Mouse (Mus musculus) liver, embryonic 15.5 days (tissue): Measurements from ENCODE around the gene Nlgn2. TPM values are rescaled to one million over a fixed set of nuclear protein-coding genes. Genes with fewer than 3 reads are reported as not detected.
A peak's percentile ranks its signal among the peaks of the same experiment; 100 is the strongest.

ENCODE experiments used
- ATAC-seq: fragments of 200-750 bp; cut with Nextera tagmentation; 2 replicates; pipeline ENCODE4 v1.8.0; 2017; ENCODE audit warnings: moderate number of reproducible peaks, mild to moderate bottlenecking, moderate library complexity; ENCODE audit not compliant: insufficient read depth
- H3K27ac ChIP-seq: fragments of 300-500 bp; sonication (generic); replicated peaks from 2 replicates; pipeline ENCODE4 v1.5.1; 2015; ENCODE audit warnings: mild to moderate bottlenecking, inconsistent platforms
- H3K27me3 ChIP-seq: fragments of 300-500 bp; sonication (generic); 2 replicates; pipeline ENCODE4 v1.6.1; 2015; ENCODE audit warnings: mild to moderate bottlenecking, inconsistent platforms
- H3K36me3 ChIP-seq: fragments of 300-500 bp; sonication (generic); replicated peaks from 2 replicates; pipeline ENCODE4 v1.6.1; 2015; ENCODE audit warnings: moderate library complexity, mild to moderate bottlenecking, inconsistent platforms
- H3K4me1 ChIP-seq: fragments of 300-500 bp; sonication (generic); replicated peaks from 2 replicates; pipeline ENCODE4 v1.6.1; 2015; ENCODE audit warnings: inconsistent platforms
- H3K4me2 ChIP-seq: fragments of 300-500 bp; sonication (generic); 2 replicates; pipeline ENCODE4 v1.6.1; 2015; ENCODE audit warnings: moderate library complexity, mild to moderate bottlenecking, inconsistent platforms
- H3K4me3 ChIP-seq: fragments of 300-500 bp; sonication (generic); replicated peaks from 2 replicates; pipeline ENCODE4 v1.5.1; 2015; ENCODE audit warnings: mild to moderate bottlenecking, inconsistent platforms
- H3K9ac ChIP-seq: fragments of 300-500 bp; sonication (generic); 2 replicates; pipeline ENCODE4 v1.6.1; 2015; ENCODE audit warnings: moderate library complexity, mild to moderate bottlenecking, inconsistent platforms
- H3K9me3 ChIP-seq: fragments of 300-500 bp; sonication (generic); replicated peaks from 2 replicates; pipeline ENCODE4 v1.6.1; 2016; ENCODE audit warnings: inconsistent platforms
- WGBS: fragments of 180-500 bp; shearing (Covaris S2); methylation state at CpG from one replicate; pipeline ENCODE4 v1.1.7; 2015; ENCODE audit warnings: mixed read lengths; ENCODE audit not compliant: insufficient replicate concordance; 5-methylcytosine and 5-hydroxymethylcytosine counted together
- polyA plus RNA-seq: library from polyadenylated mRNA; unstranded; fragments of >200 nt; fragmentation: Nextera tagmentation; extraction: Ambion mirVana; gene quantifications from 2 replicates; pipeline ENCODE4 v1.2.1, GENCODE M21; 2015

Gene Nlgn2
- polyA plus RNA-seq, 1 experiment from 2014 or later, result 0.54 TPM

DNA sequence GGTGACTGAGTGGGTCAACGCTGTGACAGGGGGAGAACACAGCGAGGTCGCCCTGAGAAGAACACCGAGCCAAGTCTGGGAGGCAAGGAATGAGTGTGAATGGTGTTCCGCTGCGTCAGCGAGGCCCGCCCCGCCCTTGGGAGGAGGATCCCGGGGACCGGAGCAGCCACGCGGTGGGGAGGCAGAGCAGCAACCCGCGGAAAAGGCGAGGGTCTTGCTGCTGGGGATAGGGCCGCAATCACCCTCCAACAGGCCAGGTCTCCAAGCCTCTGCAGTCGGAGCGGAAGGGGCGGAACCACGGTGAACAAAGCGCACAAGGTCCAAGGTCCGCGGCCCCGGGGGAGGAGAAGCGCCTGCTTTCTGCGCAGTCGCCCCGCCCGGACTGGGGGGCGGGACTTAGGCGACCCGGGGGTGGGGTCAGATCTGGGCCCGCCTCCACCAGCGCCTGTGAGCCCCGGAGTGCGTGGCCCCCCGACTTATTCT is 8.7 kb upstream of the Nlgn2 start, which contains the start of gene Plscr3:
TSS of gene Plscr3 (plus strand) at position 179 of the 483 bp plus-strand sequence.
- Histone ChIP-seq H3K4me2 (peak within 1 kb of the TSS; percentile 94), H3K27ac (peak within 1 kb of the TSS; percentile 97), H3K9me3 (no peaks in the 10 kb centered on the region), H3K4me1 (peaks cover 76% of the 10 kb centered on the region), H3K4me3 (peak within 1 kb of the TSS; percentile 79), H3K9ac (peak within 1 kb of the TSS; percentile 86), H3K27me3 (no peaks in the 10 kb centered on the region), H3K36me3 (peaks cover 37% of the 10 kb centered on the region)
- ATAC-seq, result peak; percentile 85
- under 1% methylated on average over 38 of the region's 38 CpGs for WGBS

DNA sequence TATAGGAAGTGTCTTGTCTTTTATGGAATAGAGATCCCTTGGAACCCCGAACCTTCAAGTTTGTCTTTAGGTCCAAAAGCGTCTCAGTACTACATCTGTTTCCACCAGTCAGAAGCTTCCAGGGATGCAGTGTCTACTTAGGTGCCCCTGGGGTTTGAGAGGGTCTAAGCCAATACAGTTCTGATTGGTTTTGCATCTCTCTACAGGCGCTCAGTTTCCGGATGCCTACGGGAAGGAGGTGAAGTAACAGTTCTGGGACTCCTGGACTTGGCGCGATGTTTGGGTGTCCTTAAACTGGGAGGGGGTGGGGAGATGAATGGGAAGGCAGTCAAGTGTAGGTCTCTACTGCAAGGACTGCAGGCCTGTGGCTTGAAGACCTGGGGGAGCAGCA is 1.1 kb upstream of the Nlgn2 start:
- Histone ChIP-seq H3K4me1 (peaks cover 70% of the 10 kb centered on the region), H3K36me3 (0 out of 2 replicates have a peak, but pooled peaks cover 4% of the 10 kb centered on the region), H3K4me2 (peak overlapping the region; percentile 95), H3K9me3 (no peaks in the 10 kb centered on the region), H3K9ac (peak overlapping the region; percentile 81), H3K27ac (peak overlapping the region; percentile 92), H3K27me3 (peaks cover 42% of the 10 kb centered on the region), H3K4me3 (peak overlapping the region; percentile 78)
- 2% methylated on average over 7 of the region's 7 CpGs for WGBS
- ATAC-seq, result peak; percentile 8

DNA sequence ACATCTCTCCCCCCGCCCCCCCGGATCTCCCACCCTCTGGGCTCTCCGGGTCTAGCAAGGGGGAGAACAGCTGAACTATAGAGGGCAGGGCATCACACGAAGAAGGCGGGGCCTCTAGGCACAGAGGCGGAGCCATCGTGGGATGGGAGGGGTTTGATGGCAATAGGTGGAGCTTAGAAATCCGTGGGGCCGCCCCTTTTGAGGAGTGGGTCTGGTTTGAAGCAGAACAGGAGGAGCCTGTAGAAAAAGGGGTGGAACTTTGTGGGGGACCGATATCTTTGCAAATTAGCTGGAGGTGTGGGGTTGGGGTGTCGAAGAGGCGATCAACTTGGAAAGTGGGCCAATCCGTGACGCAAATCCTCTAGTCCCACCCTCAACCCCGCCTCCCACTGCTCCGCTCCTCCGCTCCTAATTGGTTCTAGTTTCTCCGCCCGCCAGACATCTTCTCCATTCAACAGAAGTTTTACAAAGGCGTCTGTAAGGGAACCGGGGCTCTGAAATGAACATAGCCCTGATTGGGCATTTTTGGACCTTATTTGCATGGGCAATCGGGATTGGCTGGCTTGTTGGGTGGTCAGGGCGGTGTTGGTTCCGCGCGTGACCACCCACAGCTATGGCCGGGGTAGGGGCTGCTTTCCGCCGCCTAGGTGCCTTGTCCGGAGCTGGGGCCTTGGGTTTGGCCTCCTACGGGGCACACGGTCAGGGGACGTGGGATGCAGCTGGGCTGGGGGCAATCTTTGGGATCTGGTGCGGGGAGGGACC is 549 bp upstream of the Nlgn2 start, which contains the start of gene Tmem256:
TSS of gene Tmem256 (plus strand) at position 563 of the 762 bp plus-strand sequence.
- ATAC-seq, result peak; percentile 89
- H3K36me3 ChIP-seq, result 0 out of 2 replicates have a peak, but pooled peaks cover 4% of the 10 kb centered on the region
- H3K27me3 ChIP-seq, result peaks cover 48% of the 10 kb centered on the region
- peak within 1 kb of the TSS; percentile 81 for H3K9ac ChIP-seq
- no peaks in the 10 kb centered on the region for H3K9me3 ChIP-seq
- H3K4me2 ChIP-seq, result peak within 1 kb of the TSS; percentile 95
- peak within 1 kb of the TSS; percentile 78 for H3K4me3 ChIP-seq
- peak within 1 kb of the TSS; percentile 92 for H3K27ac ChIP-seq
- peaks cover 72% of the 10 kb centered on the region for H3K4me1 ChIP-seq
- under 1% methylated on average over 34 of the region's 34 CpGs for WGBS

DNA sequence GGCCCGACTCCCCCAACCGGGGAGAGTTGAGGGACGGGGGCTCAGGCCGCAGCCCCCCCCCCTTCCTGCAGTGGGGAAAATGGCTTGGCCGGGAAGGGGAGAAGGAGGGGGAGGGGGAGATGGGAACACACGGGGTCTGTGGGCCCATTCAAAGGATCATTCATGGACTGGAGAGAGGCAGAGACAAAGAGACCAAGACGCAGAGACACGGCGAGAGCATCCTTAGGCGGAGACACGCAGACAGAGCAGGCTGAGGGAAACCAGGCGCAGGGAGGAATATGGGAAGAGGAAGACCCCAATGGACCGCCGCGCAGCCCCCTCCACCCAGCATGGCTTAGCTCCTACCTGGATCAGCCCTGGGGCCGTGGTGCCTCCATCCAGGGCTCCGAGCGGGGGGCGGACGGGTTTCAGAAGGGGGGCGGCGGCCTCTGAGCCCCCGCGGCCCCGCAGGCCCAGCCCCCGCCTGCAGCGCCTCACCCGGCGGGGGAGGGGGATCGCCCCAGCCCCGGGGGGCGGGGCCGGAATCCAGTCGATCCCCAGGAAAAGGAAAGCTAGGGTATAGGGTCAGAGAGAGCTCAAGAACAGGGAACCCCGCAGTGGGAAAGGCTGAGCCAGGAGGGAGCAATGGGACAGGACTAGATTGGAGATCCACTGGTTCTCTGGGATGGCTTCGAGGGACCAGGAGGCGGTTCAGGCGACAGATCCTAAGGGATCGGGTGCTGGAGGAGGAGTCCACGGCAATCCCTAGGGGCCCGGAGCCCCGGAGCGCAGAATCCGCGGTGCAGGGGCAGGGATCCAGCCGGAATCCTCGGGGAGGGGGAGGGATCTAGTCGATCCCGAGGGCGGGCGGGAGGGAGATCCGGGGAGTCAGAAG is 644 bp downstream of the Nlgn2 start:
- no peak for ATAC-seq
- H3K4me3 ChIP-seq, result peak overlapping the region; percentile 78
- peak overlapping the region; percentile 57 for H3K9ac ChIP-seq
- H3K27ac ChIP-seq, result 0 out of 2 replicates have a peak overlapping the region, but pooled peaks have one; percentile 92
- peaks cover 60% of the 10 kb centered on the region for H3K27me3 ChIP-seq
- H3K4me1 ChIP-seq, result peaks cover 66% of the 10 kb centered on the region
- 2% methylated on average over 51 of the region's 52 CpGs for WGBS
- H3K36me3 ChIP-seq, result 0 out of 2 replicates have a peak, but pooled peaks cover 4% of the 10 kb centered on the region
- peak overlapping the region; percentile 95 for H3K4me2 ChIP-seq
- no peaks in the 10 kb centered on the region for H3K9me3 ChIP-seq

DNA sequence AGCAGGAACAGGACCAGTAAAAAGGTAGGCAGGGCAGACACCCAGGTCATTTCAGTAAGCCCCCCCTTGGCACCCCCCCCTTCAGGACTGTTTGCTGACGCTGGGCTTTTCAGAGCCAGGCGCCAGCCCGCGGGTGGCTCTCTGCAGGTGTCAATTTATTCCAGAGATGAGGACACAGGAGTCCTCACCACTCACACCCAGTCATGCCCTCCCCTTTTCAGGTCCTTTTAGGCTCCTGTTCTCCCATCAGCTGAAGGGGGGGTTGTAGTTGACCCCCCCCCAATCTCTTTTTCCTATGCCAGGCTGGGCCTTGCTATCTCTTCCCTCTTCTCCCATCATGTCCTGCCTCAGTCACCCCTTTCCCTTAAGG is 1.6 kb downstream of the Nlgn2 start:
- 26% methylated on average over 4 of the region's 4 CpGs for WGBS
- Histone ChIP-seq H3K36me3 (0 out of 2 replicates have a peak, but pooled peaks cover 4% of the 10 kb centered on the region), H3K4me1 (peaks cover 66% of the 10 kb centered on the region), H3K27ac (no peak overlapping the region), H3K4me3 (no peak overlapping the region), H3K9me3 (no peaks in the 10 kb centered on the region), H3K27me3 (peaks cover 65% of the 10 kb centered on the region), H3K9ac (no peak overlapping the region), H3K4me2 (no peak overlapping the region)
- no peak for ATAC-seq

DNA sequence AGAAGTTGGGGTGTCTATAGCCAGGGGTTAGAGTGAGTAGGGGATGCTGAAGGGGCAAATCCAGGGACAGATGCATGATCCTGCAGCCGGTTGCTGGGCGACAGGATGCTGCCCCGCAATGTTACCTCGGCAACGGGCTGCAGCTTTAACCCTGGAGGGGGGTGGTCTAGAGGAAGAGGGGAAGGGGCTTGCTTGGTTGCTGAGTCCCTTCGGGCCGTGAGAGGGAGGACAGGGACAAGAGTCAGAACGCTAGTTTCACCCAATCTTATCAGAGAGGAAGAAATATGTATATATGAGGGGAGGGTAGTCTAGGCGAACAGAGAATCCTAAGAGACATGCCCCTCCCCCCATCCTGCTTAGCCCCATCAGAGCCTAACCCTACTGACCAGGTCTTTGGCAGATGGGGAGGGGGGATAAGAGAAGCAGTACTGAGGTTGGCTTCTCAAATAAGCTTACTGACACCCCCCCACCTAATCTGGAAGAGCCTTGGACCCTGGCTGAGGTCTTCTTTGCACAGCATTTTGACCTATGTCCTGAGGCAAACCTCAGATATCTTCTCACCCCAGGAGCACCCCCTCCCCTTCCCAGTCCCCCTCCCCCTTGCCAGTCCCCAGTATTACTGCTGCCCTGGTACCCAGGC is 2.1 kb downstream of the Nlgn2 start:
- H3K4me2 ChIP-seq, result 0 out of 2 replicates have a peak overlapping the region, but pooled peaks have one; percentile 10
- H3K4me3 ChIP-seq, result no peak overlapping the region

DNA sequence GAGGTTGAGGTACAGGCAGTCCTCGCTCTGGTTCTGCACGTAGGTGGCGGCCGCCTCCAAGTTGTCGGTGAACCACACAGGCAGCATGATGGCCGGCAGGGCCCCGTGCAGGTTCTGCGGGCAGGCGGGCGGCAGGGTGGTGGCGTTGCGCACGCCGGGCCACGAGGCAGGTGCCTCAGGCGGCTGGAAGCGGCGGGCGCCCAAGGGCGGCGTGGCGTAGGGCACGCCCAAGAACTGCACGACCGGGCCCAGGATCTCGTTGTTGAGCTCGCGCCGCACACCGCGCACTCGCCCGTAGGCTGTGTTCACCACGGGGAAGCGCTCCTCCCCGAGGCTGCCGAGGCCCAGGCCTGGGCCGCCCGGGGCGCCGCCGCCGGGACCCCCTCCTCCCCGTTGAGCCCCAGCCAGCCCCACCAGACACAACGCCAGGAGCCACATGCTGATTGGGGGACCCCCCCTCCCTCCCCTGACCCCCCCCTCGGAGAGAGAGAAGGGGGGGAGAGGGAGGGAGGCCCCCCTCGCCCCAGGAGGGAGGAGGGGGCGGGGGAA is 3.5 kb downstream of the Nlgn2 start:
- H3K4me3 ChIP-seq, result peak overlapping the region; percentile 51
- no peaks in the 10 kb centered on the region for H3K9me3 ChIP-seq
- H3K9ac ChIP-seq, result peak overlapping the region; percentile 65
- WGBS, result 5% methylated on average over 47 of the region's 48 CpGs
- H3K27ac ChIP-seq, result 0 out of 2 replicates have a peak overlapping the region, but pooled peaks have one; percentile 14
- H3K36me3 ChIP-seq, result no peaks in the 10 kb centered on the region
- peak; percentile 19 for ATAC-seq
- peak overlapping the region; percentile 84 for H3K4me2 ChIP-seq
- H3K4me1 ChIP-seq, result peaks cover 55% of the 10 kb centered on the region
- H3K27me3 ChIP-seq, result peaks cover 72% of the 10 kb centered on the region

More for the DNA sequence above, 2.1 kb downstream of the Nlgn2 start:
- Histone ChIP-seq H3K27ac (no peak overlapping the region), H3K36me3 (0 out of 2 replicates have a peak, but pooled peaks cover 4% of the 10 kb centered on the region), H3K27me3 (peaks cover 70% of the 10 kb centered on the region), H3K4me1 (peaks cover 66% of the 10 kb centered on the region), H3K9me3 (no peaks in the 10 kb centered on the region), H3K9ac (no peak overlapping the region)
- 27% methylated on average over 9 of the region's 9 CpGs for WGBS
- no peak for ATAC-seq

DNA sequence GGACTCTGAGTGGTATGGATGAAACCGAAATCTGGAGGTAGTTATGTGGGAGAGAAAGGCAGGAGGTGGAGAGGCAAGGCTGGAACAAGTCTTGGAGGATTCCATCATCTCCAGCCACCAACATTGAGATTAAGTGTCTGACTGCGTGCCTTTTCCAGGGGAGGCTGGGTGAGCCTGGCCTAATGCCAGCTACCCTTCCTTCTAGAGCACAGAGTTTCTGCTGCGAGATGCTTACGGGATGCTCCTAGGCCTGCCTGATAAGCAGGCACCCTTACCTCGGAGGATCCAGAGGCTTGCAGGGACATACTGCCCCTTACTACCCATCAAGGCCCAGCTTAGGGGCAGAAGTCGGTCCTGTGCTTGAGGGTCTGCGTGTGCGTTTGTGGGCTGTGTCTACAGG is 4.0 kb downstream of the Nlgn2 start:
- Histone ChIP-seq H3K27ac (no peak overlapping the region), H3K9me3 (no peaks in the 10 kb centered on the region), H3K27me3 (peaks cover 72% of the 10 kb centered on the region), H3K4me2 (peak overlapping the region; percentile 84), H3K9ac (peak overlapping the region; percentile 65), H3K4me1 (peaks cover 50% of the 10 kb centered on the region), H3K4me3 (peak overlapping the region; percentile 51), H3K36me3 (no peaks in the 10 kb centered on the region)
- 38% methylated on average over 8 of the region's 8 CpGs for WGBS
- no peak for ATAC-seq

DNA sequence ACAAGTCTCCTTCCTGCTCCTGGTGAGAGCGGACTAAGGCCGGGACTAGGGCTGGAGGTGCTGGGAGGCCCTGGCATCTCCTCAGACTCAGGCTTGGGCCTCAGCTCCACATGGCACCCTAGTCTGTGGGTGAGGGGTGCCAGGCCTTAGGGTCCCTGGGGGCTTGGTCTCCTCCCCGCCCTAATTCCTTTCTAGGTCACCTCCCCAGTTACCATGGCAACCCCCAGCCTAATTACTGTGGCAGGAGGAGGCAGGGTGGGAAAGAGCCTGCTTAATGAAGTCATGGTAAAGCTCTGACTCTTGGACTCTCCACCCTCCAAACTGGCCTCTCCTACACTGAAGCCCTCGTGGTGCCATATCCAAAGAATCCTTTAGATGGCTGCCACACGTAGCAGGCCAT is 8.8 kb downstream of the Nlgn2 start:
- Histone ChIP-seq H3K27me3 (peaks cover 36% of the 10 kb centered on the region), H3K36me3 (peaks cover 5% of the 10 kb centered on the region; the same call in 1 of the 2 replicates), H3K4me3 (no peak overlapping the region), H3K9ac (no peak overlapping the region), H3K27ac (no peak overlapping the region), H3K4me1 (peaks cover 8% of the 10 kb centered on the region), H3K9me3 (no peaks in the 10 kb centered on the region), H3K4me2 (no peak overlapping the region)
- ATAC-seq, result no peak
- 78% methylated on average over 5 of the region's 5 CpGs for WGBS

DNA sequence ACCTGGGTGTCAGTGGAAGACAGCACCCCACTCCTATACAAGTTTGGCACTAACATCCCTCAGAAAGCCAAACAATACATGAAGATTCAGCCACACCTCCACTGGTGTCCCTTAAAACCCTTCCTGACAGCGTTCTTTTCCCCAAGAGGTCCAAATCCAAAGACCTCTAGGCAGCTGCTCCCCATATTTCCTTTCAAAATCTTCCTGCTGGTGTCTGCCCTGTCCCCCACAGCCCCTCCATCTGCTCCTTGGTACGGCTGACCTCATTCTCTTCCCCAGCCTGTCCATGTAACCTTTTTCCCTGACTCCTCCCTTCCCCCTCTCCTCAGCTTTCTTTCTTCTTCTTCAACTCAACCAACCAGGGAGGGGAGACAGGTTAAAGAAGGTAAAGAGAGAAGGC is 14.1 kb downstream of the Nlgn2 start:
- H3K27me3 ChIP-seq, result peaks cover 9% of the 10 kb centered on the region
- H3K4me1 ChIP-seq, result no peaks in the 10 kb centered on the region
- H3K4me3 ChIP-seq, result no peak overlapping the region
- no peak for ATAC-seq
- 58% methylated on average over 2 of the region's 2 CpGs for WGBS
- peaks cover 5% of the 10 kb centered on the region; the same call in 1 of the 2 replicates for H3K36me3 ChIP-seq
- H3K9ac ChIP-seq, result no peak overlapping the region
- H3K4me2 ChIP-seq, result no peak overlapping the region
- no peaks in the 10 kb centered on the region for H3K9me3 ChIP-seq
- H3K27ac ChIP-seq, result no peak overlapping the region
